Mouse (Mus musculus) urinary bladder, postnatal 0 days (tissue): ENCODE measurements around the gene Zfp61. TPM values are rescaled to one million over a fixed set of nuclear protein-coding genes. Genes with fewer than 3 reads are reported as not detected.

ENCODE experiments used
- microRNA-seq: library from miRNA; unstranded; fragments of <30 nt; microRNA quantifications from one replicate; pipeline ENCODE4, GENCODE M21; 2016
- polyA plus RNA-seq: library from polyadenylated mRNA; unstranded; fragments of >200 nt; fragmentation: Nextera tagmentation; extraction: Ambion mirVana; gene quantifications from 2 replicates; pipeline ENCODE4 v1.2.1, GENCODE M21; 2015

Gene Zfp61
- 9.9 and 10.5 TPM in 2 replicates for polyA plus RNA-seq

GRCm38 (mm10) chr7:24300771-24301282 is at the start of gene Zfp61:
Gene Zfp61 (minus strand): TSS chr7:24301232.

GRCm38 (mm10) chr7:24348896-24349295 is 47.9 kb upstream of the Zfp61 start, which contains the start of gene Lypd5:
Gene Lypd5 (plus strand): TSS chr7:24349196.

GRCm38 (mm10) chr7:24333304-24333986 is 32.4 kb upstream of the Zfp61 start, which contains the start of gene Tescl:
Gene Tescl (minus strand): TSS chr7:24333936.

GRCm38 (mm10) chr7:24316567-24317092 is 15.6 kb upstream of the Zfp61 start, which contains the start of gene Zfp94:
Gene Zfp94 (minus strand): TSS chr7:24316666.

GRCm38 (mm10) chr7:24270288-24270672 is 30.8 kb downstream of the Zfp61 start, which contains the start of gene Zfp93:
Gene Zfp93 (plus strand): TSS chr7:24270420.

GRCm38 (mm10) chr7:24254633-24255474 is 46.2 kb downstream of the Zfp61 start, which contains the start of gene Zfp108:
Gene Zfp108 (plus strand): TSS chr7:24254794.

Small RNA genes lying within 50 kb of the gene (microRNA-seq; reads per million reads assigned to microRNA genes)
- gene Gm27592: not detected

Other genes with a start within 250 kb of the Zfp61 start
- not detected in 2 replicates for gene Vmn1r183, start 248.0 kb downstream of the Zfp61 start, polyA plus RNA-seq
- 6.7 and 6.8 TPM in 2 replicates for gene Zfp180, start 219.3 kb downstream of the Zfp61 start, polyA plus RNA-seq
- gene Zfp112, start 188.9 kb downstream of the Zfp61 start, polyA plus RNA-seq: 2.5 and 3.2 TPM in 2 replicates
- 6.7 TPM in 2 replicates for gene Zfp235, start 167.1 kb downstream of the Zfp61 start, polyA plus RNA-seq
- 1.3 TPM in 2 replicates for gene Zfp114, start 126.2 kb downstream of the Zfp61 start, polyA plus RNA-seq
- gene Zfp111, start 89.8 kb downstream of the Zfp61 start, polyA plus RNA-seq: 3.4 and 5.8 TPM in 2 replicates
- 1.4 and 1.6 TPM in 2 replicates for gene Zfp109, start 63.7 kb downstream of the Zfp61 start, polyA plus RNA-seq
- gene Zfp108, start 46.4 kb downstream of the Zfp61 start, polyA plus RNA-seq: 1.3 and 1.9 TPM in 2 replicates
- gene Zfp93, start 30.8 kb downstream of the Zfp61 start, polyA plus RNA-seq: 4.3 and 4.6 TPM in 2 replicates
- 4.0 and 4.7 TPM in 2 replicates for gene Zfp94, start 15.4 kb upstream of the Zfp61 start, polyA plus RNA-seq
- gene Tescl, start 32.7 kb upstream of the Zfp61 start, polyA plus RNA-seq: 0.31 TPM in 1 of 2 replicates, not detected in the other
- 0.54 and 0.85 TPM in 2 replicates for gene Lypd5, start 48.0 kb upstream of the Zfp61 start, polyA plus RNA-seq
- gene Kcnn4, start 69.0 kb upstream of the Zfp61 start, polyA plus RNA-seq: 6.5 and 10.8 TPM in 2 replicates
- 16.0 and 19.1 TPM in 2 replicates for gene Smg9, start 98.4 kb upstream of the Zfp61 start, polyA plus RNA-seq
- 0.08 TPM in 1 of 2 replicates, not detected in the other for gene Irgc1, start 151.1 kb upstream of the Zfp61 start, polyA plus RNA-seq
- 34.6 and 58.9 TPM in 2 replicates for gene Plaur, start 161.3 kb upstream of the Zfp61 start, polyA plus RNA-seq
- 1.9 and 2.9 TPM in 2 replicates for gene Cadm4, start 180.8 kb upstream of the Zfp61 start, polyA plus RNA-seq
- 15.6 and 20.1 TPM in 2 replicates for gene Zfp428, start 205.8 kb upstream of the Zfp61 start, polyA plus RNA-seq
- gene AC161166.1, start 211.2 kb upstream of the Zfp61 start, polyA plus RNA-seq: 0.11 TPM in 1 of 2 replicates, not detected in the other
- 3.1 and 3.2 TPM in 2 replicates for gene Irgq, start 229.5 kb upstream of the Zfp61 start, polyA plus RNA-seq
- 0.19 TPM in 1 of 2 replicates, not detected in the other for gene Pinlyp, start 244.9 kb upstream of the Zfp61 start, polyA plus RNA-seq
- 33.5 and 36.6 TPM in 2 replicates for gene Xrcc1, start 245.1 kb upstream of the Zfp61 start, polyA plus RNA-seq